Mouse (Mus musculus): ENCODE data around the gene Hmga2. TPM values are rescaled to one million over a fixed set of nuclear protein-coding genes. Genes with fewer than 3 reads are reported as not detected.
A peak's percentile ranks its signal among the peaks of the same experiment; 100 is the strongest.

The Hmga2 gene
- polyA plus RNA-seq, 1 experiment from 2014 or later: 115 TPM

DNA sequence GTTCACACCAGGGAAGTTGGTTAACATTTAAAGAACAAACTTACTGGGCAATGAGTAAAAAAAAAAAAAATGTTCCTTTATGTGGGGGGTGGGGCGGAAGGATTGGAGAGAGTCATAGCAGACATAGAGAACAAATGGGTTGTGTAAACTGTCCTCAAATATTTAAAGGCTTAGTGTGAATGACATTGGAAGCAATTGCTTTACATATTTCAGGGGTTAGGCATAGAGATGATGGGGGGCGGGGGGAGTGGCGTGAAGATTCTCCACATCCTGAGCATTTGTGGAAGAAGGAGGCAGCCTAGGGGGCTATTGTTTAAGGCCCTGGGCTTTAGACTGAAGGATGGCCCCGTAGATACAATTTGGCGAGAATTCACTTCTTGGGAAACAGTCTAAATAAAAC is 15.0 kb downstream of the Hmga2 start:
- H3K27ac ChIP-seq: peak overlapping the region; percentile 16; the same call in 1 of the 2 replicates
- WGBS: 84% methylated on average over 5 of the region's 5 CpGs
- no peak overlapping the region for H3K4me3 ChIP-seq
- H3K9me3 ChIP-seq: no peaks in the 10 kb centered on the region
- no peaks in the 10 kb centered on the region for H3K27me3 ChIP-seq (ENCODE audit: poor library complexity, severe bottlenecking)
- peaks cover 97% of the 10 kb centered on the region for H3K36me3 ChIP-seq (replicated peaks)
- H3K4me1 ChIP-seq: peaks cover 19% of the 10 kb centered on the region
- no peak for DNase-seq (ENCODE audit: extremely low spot score, low spot score)

DNA sequence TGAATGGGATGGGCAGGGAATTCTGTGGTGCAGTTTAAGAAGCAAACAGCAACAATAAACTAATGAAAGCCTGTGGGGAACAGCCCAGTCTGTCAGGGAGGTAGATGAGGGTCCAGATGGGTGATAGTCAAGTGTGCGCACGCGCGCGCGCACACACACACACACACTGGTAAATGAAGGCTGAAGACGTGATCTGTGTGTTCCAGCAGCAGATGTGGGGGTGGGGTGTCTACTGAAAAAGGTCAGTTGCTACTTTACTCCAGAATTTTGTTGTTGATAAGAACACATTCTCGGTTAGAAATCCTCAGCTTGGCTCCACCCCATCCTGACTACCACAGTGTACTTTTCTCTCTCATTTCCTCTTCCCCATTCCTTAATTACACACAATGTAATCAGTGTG is 17.4 kb downstream of the Hmga2 start:
- Histone ChIP-seq H3K9me3 (no peaks in the 10 kb centered on the region), H3K27me3 (ENCODE audit: poor library complexity, severe bottlenecking) (no peaks in the 10 kb centered on the region), H3K4me1 (peaks cover 19% of the 10 kb centered on the region), H3K36me3 (replicated peaks) (peaks cover 97% of the 10 kb centered on the region), H3K4me3 (no peak overlapping the region), H3K27ac (no peak overlapping the region)
- WGBS: 95% methylated on average over 8 of the region's 8 CpGs
- DNase-seq (ENCODE audit: extremely low spot score, low spot score): no peak

DNA sequence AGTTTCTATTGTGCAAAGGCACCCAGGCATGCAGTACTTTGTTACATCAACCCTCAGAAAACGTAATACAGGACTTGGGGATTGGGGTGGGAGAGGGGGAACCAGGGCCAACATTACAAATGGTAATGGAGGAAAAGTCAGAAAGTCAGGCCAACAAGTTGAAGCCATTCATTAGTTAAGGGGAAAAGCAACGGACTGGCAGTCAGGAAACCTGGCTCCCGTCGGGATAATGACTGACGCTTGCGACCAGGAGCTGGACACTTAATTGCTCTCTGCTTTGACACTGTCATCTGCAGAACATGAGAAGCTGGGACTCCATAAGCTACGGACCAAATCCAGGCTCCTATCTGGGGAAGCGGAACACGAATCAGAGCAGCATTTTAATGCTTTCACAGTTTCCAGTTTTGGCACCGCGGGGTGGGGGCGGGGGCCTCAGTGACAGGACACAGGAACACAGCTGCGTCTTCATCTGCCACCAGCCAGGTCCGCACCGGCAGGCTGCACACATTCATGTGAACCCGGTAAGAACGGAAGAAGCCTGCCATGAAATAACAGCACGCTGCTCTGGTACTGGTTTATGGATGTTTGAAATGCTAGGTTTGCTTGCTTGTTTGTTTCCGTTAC is 26.5 kb downstream of the Hmga2 start:
- Histone ChIP-seq H3K4me1 (peaks cover 23% of the 10 kb centered on the region), H3K9me3 (no peaks in the 10 kb centered on the region), H3K27ac (no peak overlapping the region), H3K27me3 (ENCODE audit: poor library complexity, severe bottlenecking) (no peaks in the 10 kb centered on the region), H3K4me3 (no peak overlapping the region), H3K36me3 (replicated peaks) (peaks cover 96% of the 10 kb centered on the region)
- WGBS: 77% methylated on average over 19 of the region's 19 CpGs
- no peak for DNase-seq (ENCODE audit: extremely low spot score, low spot score)

DNA sequence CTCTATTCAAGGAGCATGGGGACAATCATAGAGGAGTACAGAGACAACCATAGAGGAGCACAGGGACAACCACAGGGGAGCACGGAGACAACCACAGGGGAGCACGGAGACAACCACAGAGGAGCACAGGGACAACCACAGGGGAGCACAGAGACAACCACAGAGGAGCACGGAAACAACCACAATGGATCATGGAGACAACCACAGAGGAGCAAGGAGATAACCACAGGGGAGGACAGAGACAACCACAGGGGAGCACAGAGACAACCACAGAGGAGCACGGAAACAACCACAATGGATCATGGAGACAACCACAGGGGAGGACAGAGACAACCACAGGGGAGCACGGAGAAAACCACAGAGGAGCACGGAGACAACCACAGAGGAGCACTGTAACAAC is 29.5 kb downstream of the Hmga2 start:
- WGBS: 94% methylated on average over 6 of the region's 6 CpGs
- peaks cover 43% of the 10 kb centered on the region for H3K4me1 ChIP-seq

DNA sequence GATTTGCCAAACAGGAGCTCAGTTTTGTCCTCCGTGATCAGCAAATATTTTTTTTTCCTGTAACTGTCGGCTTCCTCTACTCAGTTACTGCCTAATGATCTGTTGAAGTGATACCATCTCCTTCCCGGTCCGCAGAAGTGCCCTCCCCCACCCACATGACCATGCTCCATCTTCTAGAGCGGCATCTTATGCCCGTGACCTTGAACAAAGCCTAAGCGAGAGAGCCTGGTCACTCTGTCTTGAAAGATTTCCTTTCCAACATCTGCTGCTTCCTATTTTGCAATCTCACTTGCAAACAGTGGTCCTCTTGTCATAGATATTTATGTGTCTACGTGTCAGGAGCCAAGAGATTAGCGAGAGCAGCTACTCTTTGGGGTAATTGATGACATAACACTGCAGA is 30.1 kb downstream of the Hmga2 start:
- WGBS: 93% methylated on average over 9 of the region's 9 CpGs
- H3K27me3 ChIP-seq (ENCODE audit: poor library complexity, severe bottlenecking): no peaks in the 10 kb centered on the region
- H3K9me3 ChIP-seq: no peaks in the 10 kb centered on the region
- H3K36me3 ChIP-seq (replicated peaks): peaks cover 95% of the 10 kb centered on the region
- no peak overlapping the region for H3K4me3 ChIP-seq
- DNase-seq (ENCODE audit: extremely low spot score, low spot score): no peak
- H3K27ac ChIP-seq: no peak overlapping the region
- H3K4me1 ChIP-seq: peaks cover 49% of the 10 kb centered on the region

More for the DNA sequence above, 29.5 kb downstream of the Hmga2 start:
- Histone ChIP-seq H3K27ac (no peak overlapping the region), H3K27me3 (ENCODE audit: poor library complexity, severe bottlenecking) (no peaks in the 10 kb centered on the region), H3K9me3 (no peaks in the 10 kb centered on the region), H3K4me3 (no peak overlapping the region), H3K36me3 (replicated peaks) (peaks cover 95% of the 10 kb centered on the region)
- DNase-seq (ENCODE audit: extremely low spot score, low spot score): no peak

DNA sequence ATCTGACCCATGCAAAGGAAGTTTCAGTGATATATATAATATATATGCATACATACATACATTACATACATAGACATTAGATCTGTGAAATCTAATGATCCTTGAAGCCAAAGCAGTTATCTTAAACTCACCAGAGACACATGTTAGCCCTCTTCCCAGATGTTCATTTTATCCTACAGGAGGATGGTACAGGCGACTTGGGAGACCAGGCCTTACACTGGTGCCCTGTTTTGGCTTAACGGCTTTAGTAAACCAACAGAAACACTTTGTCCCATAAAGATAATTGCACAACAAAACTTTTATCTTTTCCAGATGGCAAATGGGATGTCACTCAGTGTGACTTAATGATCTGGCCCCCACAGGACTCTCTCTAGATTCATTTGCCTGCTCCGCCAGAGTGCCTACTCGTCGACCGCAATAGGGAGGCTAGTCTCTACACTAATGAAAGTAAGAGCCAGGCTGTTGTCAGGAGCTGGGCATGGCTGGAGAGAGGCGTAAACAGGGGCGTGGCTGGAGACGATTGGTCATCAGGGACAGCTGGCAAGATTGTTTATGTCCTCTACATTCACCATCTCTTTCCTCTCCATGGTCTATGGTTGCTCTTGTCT is 31.7 kb downstream of the Hmga2 start:
- 90% methylated on average over 9 of the region's 9 CpGs for WGBS
- Histone ChIP-seq H3K36me3 (replicated peaks) (peaks cover 98% of the 10 kb centered on the region), H3K9me3 (no peaks in the 10 kb centered on the region)

DNA sequence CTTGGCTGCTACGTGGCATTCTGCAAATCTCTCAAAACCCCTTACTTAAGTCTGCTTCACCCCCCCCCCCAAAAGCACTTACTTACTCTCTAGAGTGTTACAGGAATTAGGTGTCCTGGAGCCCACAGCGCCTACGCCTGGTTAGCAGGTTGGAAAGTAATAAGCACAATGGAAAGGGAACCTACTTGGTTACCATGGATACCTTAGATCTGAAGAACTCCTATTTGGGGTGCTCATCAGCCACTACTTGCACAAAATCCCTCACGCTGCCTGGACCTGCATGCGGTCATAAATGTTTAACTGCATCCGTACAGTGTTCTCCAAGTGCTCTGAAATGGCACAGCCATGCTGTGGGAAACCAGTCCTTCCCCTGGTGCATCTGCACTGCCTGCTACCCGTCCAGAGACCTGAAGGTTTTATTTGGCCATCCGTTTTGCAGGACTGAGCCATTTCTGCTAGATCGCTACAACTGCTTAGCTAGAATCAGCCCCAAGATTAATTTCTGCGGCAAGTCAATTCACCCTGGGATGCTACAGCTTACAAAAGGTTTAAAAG is 32.4 kb downstream of the Hmga2 start:
- DNase-seq (ENCODE audit: extremely low spot score, low spot score): no peak
- H3K36me3 ChIP-seq (replicated peaks): peaks cover 98% of the 10 kb centered on the region
- H3K9me3 ChIP-seq: no peaks in the 10 kb centered on the region
- H3K4me1 ChIP-seq: peaks cover 40% of the 10 kb centered on the region
- H3K27me3 ChIP-seq (ENCODE audit: poor library complexity, severe bottlenecking): no peaks in the 10 kb centered on the region
- no peak overlapping the region for H3K4me3 ChIP-seq
- no peak overlapping the region for H3K27ac ChIP-seq
- WGBS: 83% methylated on average over 10 of the region's 10 CpGs

More for the DNA sequence above, 31.7 kb downstream of the Hmga2 start:
- DNase-seq (ENCODE audit: extremely low spot score, low spot score): no peak
- Histone ChIP-seq H3K4me3 (no peak overlapping the region), H3K27ac (no peak overlapping the region), H3K27me3 (ENCODE audit: poor library complexity, severe bottlenecking) (no peaks in the 10 kb centered on the region), H3K4me1 (peaks cover 47% of the 10 kb centered on the region)

DNA sequence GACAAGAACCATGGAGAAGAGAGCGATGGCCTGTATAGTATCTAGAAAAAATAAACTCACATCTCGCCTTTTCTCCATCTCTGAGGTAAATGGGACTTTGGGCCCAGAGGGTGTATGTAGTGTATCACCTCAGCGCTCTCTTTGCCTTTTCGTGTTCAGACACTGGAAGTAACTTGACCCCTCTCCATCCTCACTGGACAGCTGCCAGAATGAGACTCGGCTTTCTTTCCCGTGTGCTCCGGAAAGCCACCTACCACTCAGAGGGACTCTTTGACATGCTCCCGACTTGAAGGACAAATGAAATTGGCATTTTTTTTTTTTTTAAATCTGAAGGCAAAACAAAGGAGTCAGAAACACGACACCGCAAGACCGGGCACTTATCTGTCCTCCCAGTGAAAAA is 35.0 kb downstream of the Hmga2 start:
- Histone ChIP-seq H3K4me1 (peaks cover 49% of the 10 kb centered on the region), H3K4me3 (no peak overlapping the region), H3K27ac (peak overlapping the region; percentile 63), H3K36me3 (replicated peaks) (peaks cover 99% of the 10 kb centered on the region), H3K27me3 (ENCODE audit: poor library complexity, severe bottlenecking) (no peaks in the 10 kb centered on the region), H3K9me3 (no peaks in the 10 kb centered on the region)
- 58% methylated on average over 11 of the region's 11 CpGs for WGBS
- no peak for DNase-seq (ENCODE audit: extremely low spot score, low spot score)

DNA sequence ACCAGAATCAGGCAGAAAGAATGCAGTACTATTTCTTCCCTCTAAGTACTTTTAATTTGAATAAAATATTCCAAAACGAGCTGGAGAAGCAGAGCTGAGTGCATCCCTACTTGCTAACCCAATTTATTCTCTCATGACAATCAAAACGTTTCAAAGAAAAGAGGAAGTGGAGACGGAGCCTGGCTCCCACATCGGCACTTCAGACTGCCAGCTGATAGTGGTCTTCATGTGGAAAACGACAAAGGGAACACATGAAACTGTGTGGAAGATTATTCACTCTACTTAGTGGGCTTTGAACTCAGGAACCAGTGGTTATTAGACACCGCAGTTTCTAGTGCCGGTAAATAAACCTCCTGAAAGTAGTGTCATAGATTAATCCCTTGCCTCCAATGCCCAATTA is 41.8 kb downstream of the Hmga2 start:
- no peak overlapping the region for H3K4me3 ChIP-seq

DNA sequence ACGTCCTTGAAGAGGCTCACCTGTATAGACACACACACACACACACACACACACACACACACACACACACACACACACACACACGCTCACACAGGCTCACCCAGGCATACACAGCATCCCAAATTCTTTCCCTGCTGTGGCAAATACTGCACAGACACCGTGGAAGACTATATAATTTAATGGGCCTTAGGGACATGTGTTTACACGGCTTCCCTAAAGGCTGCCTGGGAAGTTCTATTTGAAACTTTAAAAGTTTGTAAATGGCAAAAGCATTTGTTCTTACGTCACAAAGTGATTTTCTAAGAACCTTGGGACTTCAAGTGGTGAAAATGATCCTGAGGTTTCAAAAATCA is 42.8 kb downstream of the Hmga2 start:
- H3K27ac ChIP-seq: peak overlapping the region; percentile 31; the same call in 1 of the 2 replicates
- no peak for DNase-seq (ENCODE audit: extremely low spot score, low spot score)
- H3K27me3 ChIP-seq (ENCODE audit: poor library complexity, severe bottlenecking): no peaks in the 10 kb centered on the region
- no peak overlapping the region for H3K4me3 ChIP-seq
- peaks cover 65% of the 10 kb centered on the region for H3K4me1 ChIP-seq
- peaks cover 97% of the 10 kb centered on the region for H3K36me3 ChIP-seq (replicated peaks)
- no peaks in the 10 kb centered on the region for H3K9me3 ChIP-seq
- WGBS: 71% methylated on average over 5 of the region's 5 CpGs

More for the DNA sequence above, 41.8 kb downstream of the Hmga2 start:
- Histone ChIP-seq H3K4me1 (peaks cover 55% of the 10 kb centered on the region), H3K36me3 (replicated peaks) (peaks cover 97% of the 10 kb centered on the region), H3K9me3 (no peaks in the 10 kb centered on the region), H3K27ac (no peak overlapping the region), H3K27me3 (ENCODE audit: poor library complexity, severe bottlenecking) (no peaks in the 10 kb centered on the region)
- 67% methylated on average over 7 of the region's 7 CpGs for WGBS
- DNase-seq (ENCODE audit: extremely low spot score, low spot score): no peak

DNA sequence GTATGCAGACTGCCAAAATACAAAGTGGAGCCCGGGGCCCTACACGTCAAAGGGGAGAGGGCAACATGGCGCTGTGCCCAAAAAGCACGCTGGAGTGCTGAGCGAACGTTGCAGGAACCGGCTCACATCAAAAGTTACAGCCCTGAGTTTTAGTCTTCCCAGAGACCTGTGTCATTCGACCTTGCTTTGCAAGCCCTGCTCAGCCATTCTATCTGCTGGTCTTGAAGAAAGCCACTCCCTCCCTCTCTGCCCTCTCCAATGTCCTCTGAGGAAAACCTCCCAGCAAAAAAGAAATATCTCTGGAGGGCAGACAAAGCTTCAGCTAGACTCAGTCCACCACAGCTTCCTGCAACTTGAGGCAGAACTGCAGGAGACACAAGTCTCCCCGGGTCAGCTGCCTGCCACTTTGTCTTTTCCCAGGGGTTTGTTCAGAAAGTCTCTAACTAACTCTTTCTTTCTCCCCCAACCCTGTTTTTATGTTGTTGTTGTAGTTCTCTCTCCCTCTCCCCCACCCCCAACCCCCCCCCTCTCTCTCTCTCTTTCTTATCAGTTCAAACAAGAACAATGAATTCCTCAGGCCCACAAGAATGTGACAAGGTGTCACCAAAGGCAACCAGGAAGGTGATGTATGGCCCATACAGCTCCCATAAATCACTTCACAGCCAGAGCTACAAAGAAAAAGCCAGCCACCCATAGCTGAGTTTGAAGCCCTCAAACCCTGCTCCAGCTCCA is 43.4 kb downstream of the Hmga2 start:
- DNase-seq (ENCODE audit: extremely low spot score, low spot score): no peak
- 79% methylated on average over 9 of the region's 9 CpGs for WGBS
- Histone ChIP-seq H3K4me3 (no peak overlapping the region), H3K9me3 (no peaks in the 10 kb centered on the region), H3K36me3 (replicated peaks) (peaks cover 97% of the 10 kb centered on the region), H3K4me1 (peaks cover 67% of the 10 kb centered on the region), H3K27me3 (ENCODE audit: poor library complexity, severe bottlenecking) (no peaks in the 10 kb centered on the region), H3K27ac (peak overlapping the region; percentile 63; the same call in 1 of the 2 replicates)

DNA sequence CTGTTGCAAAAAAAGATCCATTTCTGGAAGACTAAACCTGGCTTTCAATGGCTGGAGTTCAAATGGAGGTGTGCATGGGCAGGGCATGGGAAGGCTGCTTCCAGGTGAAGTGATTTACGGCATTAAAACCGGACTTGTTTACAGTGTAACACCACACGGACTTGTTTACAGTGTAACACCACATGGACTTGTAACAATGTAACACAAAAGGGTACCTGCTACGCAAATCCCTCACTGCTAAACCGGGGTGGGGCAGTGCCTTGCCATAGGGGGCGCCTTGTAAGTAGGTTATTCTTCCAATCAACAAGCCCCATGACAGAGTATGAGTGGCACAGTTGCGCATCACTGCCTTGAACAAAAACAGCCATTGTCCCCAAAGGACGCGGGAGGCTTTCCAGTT is 44.2 kb downstream of the Hmga2 start:
- Histone ChIP-seq H3K36me3 (replicated peaks) (peaks cover 97% of the 10 kb centered on the region), H3K27me3 (ENCODE audit: poor library complexity, severe bottlenecking) (no peaks in the 10 kb centered on the region), H3K27ac (no peak overlapping the region), H3K4me3 (no peak overlapping the region), H3K4me1 (peaks cover 70% of the 10 kb centered on the region), H3K9me3 (no peaks in the 10 kb centered on the region)
- DNase-seq (ENCODE audit: extremely low spot score, low spot score): no peak
- 81% methylated on average over 9 of the region's 9 CpGs for WGBS

DNA sequence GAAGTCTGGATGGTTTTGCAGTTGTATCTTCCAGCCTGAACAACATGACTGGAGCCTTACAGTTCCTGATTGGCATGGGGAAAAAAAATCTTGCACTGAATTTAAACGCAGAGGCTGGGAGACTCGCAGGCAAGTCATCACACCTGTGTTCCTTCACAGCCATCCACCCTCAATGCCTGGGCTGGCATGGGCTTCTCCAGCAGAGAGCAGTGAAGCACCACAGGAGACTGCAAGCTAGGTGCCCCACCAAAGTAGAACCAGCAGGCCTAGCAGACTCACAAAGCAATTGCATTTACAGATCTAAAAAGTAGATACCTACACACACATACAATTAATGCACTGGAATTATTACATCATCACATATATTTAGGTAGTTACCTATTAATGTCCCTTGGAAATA is 44.8 kb downstream of the Hmga2 start:
- Histone ChIP-seq H3K36me3 (replicated peaks) (peaks cover 92% of the 10 kb centered on the region), H3K4me1 (peaks cover 73% of the 10 kb centered on the region), H3K27me3 (ENCODE audit: poor library complexity, severe bottlenecking) (no peaks in the 10 kb centered on the region), H3K9me3 (no peaks in the 10 kb centered on the region), H3K27ac (no peak overlapping the region), H3K4me3 (no peak overlapping the region)
- no peak for DNase-seq (ENCODE audit: extremely low spot score, low spot score)
- 91% methylated on average over 2 of the region's 2 CpGs for WGBS
